Mouse (Mus musculus) small intestine, adult 2 months (tissue): ENCODE measurements around the gene Ufsp1.

Experiments used
- CTCF ChIP-seq: fragments of 200-500 bp; IDR thresholded peaks from 2 replicates; pipeline ENCODE4 v1.5.1; 2012; ENCODE audit warnings: low read depth, mild to moderate bottlenecking, control low read depth, inconsistent platforms, low read length, moderate library complexity, mixed read lengths; ENCODE audit not compliant: insufficient replicate concordance, insufficient read length; ENCODE audit errors: extremely low read depth
- POLR2A ChIP-seq: fragments of 200-500 bp; IDR thresholded peaks from 2 replicates; pipeline ENCODE4 v1.6.1; 2012; ENCODE audit warnings: low read depth, mild to moderate bottlenecking, control low read depth, inconsistent platforms, low read length, moderate library complexity

DNA sequence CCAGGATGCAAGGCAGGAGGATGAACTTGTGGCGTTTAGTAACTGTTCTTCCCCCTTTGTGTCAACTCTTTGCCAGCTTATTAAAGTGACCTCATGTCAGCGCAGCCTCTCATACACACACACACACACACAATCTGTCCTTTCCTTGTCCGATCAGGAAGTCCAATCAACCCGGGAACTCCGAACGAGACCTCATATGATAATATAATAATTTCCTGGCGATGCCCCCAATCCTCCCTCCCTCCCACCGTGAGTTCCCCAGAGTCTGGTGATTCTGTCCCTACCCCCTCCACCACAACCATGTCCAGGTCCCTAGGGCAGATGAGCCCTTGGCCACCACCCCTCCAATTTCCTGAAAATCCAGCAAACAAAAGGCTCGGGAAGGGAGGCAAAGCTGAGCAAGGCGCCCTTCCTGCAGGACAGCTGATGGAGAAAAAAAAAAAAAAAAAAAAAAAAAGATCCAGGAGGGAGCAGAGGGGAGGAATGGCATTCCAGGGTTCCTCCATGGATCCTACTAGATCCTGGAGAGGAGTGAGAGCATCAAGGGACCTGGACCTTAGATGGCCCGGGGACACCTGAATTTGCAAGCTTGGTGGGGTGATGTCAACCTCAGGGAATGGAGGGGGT, 44.3 kb downstream of the Ufsp1 start:
- 0 out of 2 replicates have a peak, but pooled peaks have one; percentile 2 for TF ChIP-seq CTCF
- no peak for TF ChIP-seq POLR2A
